Mouse (Mus musculus): ENCODE data around the gene Elf4. TPM values are rescaled to one million over a fixed set of nuclear protein-coding genes. Genes with fewer than 3 reads are reported as not detected.

Elf4 gene
- polyA plus RNA-seq, 1 experiment from 2014 or later: 9.9 TPM

DNA sequence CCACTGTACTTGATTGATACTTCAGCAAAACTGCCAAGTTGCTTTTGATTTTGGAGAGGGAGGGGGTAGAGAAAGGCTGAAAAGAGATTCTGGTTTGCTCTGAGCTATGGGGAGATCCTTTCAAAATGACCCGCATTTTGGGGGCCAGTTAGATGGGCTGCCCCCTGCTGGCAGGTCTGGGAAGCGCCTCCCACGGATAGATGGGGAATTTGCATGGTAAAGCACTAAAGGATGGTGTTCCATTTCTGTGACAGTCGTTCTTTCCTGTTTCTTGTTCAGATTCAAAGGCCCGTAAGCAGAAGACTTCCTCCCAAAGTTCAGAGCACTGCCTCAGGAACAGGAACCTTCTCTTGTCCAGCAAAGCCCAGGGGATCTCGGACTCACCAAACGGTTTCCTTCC, 79.3 kb downstream of the Elf4 start:
- peak; percentile 47 for DNase-seq (ENCODE audit: low spot score)

DNA sequence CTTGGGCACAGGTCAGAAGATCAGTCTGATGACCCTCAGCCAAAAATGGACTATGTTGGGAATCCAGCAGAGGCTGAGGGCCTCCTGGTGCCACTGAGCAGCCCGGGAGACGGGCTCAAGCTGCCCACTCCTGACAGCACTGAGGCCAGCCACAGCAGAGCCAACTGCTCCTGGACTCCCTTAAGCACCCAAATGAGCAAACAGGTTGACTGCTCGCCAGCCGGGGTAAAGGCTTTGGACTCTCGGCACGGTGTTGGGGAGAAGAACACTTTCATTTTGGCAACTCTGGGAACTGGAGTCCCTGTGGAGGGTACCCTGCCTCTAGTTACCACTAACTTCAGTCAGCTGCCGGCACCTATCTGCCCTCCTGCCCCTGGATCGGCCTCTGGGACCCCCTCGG, 95.1 kb downstream of the Elf4 start:
- no peak for DNase-seq (ENCODE audit: low spot score)

DNA sequence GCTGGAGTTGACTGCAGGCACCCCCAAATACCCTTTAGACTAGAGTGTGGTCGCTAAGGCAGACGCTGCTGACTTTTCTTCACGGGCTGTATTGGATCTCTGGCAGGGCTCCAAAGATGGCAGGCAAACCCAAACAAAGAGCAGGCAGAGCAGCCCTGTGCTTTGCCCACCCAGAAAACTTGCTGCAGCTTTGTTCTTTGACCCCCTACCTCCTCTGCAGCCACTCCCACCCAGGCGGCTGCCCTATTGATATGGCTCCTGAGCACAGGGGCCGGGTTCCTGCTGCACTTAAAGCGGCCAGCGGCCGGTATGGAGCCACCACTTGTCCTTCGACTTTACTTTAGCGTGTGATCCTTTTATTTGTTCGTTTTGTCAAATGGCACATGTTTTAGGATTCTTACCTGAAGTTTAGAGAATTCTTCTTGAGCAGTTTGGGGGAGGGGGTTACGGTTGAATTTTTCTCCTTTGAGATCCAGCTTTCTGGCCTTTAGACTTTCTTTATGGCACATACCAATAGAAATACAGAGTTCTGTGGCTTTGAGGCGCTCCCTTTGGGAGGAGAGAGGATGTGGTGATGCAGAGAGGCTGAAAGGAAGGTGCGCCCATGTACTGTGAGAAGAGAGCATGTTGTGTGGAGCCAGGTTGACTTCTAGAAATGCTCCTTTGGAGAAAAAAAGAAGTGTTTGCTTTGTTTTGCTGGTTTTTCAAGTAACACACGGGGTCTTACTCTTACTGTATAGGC, 96.9 kb downstream of the Elf4 start:
- DNase-seq (ENCODE audit: low spot score): no peak

Other genes with a start within 250 kb of the Elf4 start
- 26.8 and 27.3 TPM in 2 replicates for gene Utp14a, start 206.3 kb downstream of the Elf4 start, polyA plus RNA-seq (2015; fragmentation: Nextera tagmentation; extraction: Ambion mirVana)
- 1.4 and 1.8 TPM in 2 replicates for gene Bcorl1, start 121.8 kb downstream of the Elf4 start, polyA plus RNA-seq (2015; fragmentation: Nextera tagmentation; extraction: Ambion mirVana)
- gene Aifm1, start 50.4 kb upstream of the Elf4 start, polyA plus RNA-seq (2015; fragmentation: Nextera tagmentation; extraction: Ambion mirVana): 53.4 and 53.8 TPM in 2 replicates
- gene Rab33a, start 56.2 kb upstream of the Elf4 start, polyA plus RNA-seq (2015; fragmentation: Nextera tagmentation; extraction: Ambion mirVana): 7.3 and 8.7 TPM in 2 replicates
- 10.1 and 14.9 TPM in 2 replicates for gene Zfp280c, start 131.4 kb upstream of the Elf4 start, polyA plus RNA-seq (2015; fragmentation: Nextera tagmentation; extraction: Ambion mirVana)
- gene Slc25a14, start 160.3 kb upstream of the Elf4 start, polyA plus RNA-seq (2015; fragmentation: Nextera tagmentation; extraction: Ambion mirVana): 13.3 and 15.0 TPM in 2 replicates
- gene Gpr119, start 211.3 kb upstream of the Elf4 start, polyA plus RNA-seq (2015; fragmentation: Nextera tagmentation; extraction: Ambion mirVana): 0.05 TPM in 1 of 2 replicates, not detected in the other
- gene Rbmx2, start 231.9 kb upstream of the Elf4 start, polyA plus RNA-seq (2015; fragmentation: Nextera tagmentation; extraction: Ambion mirVana): 28.5 and 28.8 TPM in 2 replicates

Data from thymus, postnatal 0 days (tissue).